Mouse (Mus musculus): ENCODE results near the gene Serf1. TPM values are rescaled to one million over a fixed set of nuclear protein-coding genes. Genes with fewer than 3 reads are reported as not detected.
A peak's percentile ranks its signal among the peaks of the same experiment; 100 is the strongest.
"Not testable (repeated sequence)": the region's sequence is repeated elsewhere in the genome, so short reads cannot be mapped to it uniquely, and the experiment has no call there.

Serf1 gene
- polyA plus RNA-seq (2017; shearing (Covaris generic)) = 1 to 10 TPM; 5.6 to 6.3 TPM

DNA sequence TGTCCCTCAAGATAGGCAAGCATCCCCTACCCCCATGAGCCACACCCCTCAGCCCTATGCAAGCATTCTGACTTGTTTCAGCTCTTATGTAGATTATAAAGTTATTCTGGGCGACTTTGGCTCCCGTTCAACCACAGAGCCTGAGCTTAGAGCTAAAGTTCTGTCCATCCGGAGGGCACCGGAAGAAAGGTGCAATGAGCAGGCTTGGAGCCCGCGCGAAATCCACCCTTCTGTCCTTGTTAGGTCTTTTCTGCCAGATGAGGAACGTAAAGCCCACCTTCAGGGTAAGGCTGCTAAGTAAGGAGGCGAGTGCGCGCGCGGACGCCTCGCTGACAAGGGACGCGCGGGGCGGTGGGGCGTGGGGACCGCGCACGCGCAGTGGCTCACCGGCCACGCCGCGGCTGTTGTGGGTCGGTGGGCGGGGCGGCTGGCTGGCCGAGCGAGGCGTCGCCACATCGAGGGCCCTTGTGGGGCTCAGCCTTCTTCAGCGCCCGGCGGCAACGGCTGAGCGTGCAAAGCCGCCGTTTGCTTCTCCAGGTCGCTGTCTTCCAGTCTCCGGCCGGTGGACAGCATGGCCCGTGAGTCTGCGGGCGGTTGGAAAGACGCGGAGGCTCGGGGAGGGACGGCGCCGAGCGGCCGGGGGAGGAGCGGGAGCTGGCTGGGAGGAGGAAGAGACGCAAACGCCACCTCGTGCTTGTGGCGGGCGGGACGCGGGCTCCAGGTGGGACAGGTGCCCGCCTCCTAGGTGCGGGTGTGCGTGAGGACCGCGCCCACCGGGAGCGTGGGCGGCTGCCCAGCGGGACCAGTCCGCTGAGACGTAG is at the start of gene Serf1:
Serf1 (plus strand) TSS at position 361 of the 821 bp plus-strand sequence.
- ATAC-seq = peak; percentile 30

DNA sequence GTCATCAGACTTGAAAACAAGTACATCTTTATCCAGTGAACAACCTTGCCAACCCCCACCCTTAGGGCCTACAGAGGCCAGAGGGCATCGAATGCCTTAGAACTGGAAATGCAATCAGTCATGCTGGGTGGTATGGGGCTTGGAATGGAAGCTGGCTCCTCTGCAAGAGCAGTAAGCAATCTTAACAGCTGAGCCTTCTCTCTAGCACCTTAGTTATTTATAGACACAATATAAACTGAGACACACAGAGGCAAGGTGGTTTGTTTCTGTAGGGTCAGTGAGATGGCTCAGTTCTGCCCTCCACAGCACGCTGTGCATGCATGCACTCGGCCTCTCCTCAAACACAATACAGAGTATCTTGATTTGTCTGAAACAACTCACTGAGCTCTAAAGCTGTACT is 43.9 kb upstream of the Serf1 start:
- ATAC-seq = no peak

DNA sequence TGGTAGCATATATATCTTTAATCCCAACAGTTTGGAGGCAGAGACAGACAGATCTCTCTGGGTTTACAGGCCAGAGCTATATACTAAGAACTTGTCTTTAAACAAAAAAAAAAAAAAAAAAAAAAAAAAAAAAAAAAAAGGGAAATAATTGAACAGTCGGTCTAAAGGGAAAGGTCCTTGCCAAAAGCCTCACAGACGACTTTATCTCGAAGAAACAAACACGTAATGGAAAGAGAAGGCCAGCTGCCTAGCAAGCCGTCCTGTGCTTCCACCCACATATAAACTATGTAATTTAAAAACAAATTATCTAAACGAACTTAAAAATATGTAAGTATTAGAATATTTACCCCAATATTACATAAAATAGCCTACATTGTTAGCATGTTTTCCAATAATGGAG is 40.0 kb upstream of the Serf1 start:
- ATAC-seq = no peak

DNA sequence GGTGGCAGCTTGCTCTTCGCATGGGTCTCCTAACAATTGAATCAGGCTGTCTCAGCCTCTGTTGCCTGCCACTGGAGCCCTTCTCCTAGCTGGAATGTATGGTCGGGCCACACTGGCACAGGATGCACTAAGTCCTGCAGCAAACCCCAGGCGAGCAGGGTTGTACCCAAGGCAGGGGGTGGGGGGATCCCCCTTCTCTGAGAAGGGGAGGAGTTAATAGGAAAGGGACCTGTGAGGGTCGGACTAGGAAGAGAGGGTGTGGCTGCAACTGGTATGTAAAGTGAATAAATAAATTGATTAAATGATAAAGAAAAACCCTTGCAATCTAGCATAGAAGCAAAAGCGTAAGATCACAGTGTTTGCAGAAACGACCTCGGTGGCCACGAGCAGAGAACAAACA is 36.3 kb upstream of the Serf1 start:
- peak; percentile 87 for ATAC-seq

- ATAC-seq = no peak
Measured at GRCm38 (mm10) chr13:100098808-100099207, 9.0 kb upstream of the Serf1 start.

DNA sequence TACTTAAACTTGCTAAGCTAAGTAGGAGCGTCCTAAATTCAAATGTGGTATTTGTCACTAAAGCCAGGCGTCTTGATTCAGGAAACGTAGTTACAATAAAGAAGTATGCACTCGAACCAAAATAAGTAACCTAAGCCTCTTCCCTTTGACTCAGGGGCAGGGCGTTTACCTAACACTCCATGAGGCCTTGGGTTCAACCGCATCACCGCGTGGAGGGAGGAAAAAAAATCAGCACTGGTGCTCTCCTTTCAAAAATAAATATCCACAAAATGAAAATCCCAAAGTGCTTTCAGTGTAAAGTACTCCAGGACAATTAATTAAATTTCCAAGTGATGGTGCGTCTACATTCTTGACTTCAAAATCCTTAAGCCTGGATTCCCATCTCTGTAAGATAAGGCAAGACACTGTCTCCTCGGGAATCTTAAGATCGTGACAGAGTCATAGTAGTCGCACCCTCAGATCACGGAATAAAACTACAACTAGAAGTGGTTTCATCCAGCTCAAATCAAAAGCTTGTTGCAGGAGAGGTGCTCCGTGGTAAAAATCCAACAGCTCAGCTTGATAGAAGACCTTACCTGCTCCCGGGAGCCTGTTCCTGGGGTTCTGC is 4.7 kb upstream of the Serf1 start:
- ATAC-seq = no peak

GRCm38 (mm10) chr13:100103748-100104254 is 4.0 kb upstream of the Serf1 start, which contains the start of gene Bdp1:
Gene Bdp1, minus strand, starts transcription at chr13:100104070.
- peak; percentile 84 for ATAC-seq

DNA sequence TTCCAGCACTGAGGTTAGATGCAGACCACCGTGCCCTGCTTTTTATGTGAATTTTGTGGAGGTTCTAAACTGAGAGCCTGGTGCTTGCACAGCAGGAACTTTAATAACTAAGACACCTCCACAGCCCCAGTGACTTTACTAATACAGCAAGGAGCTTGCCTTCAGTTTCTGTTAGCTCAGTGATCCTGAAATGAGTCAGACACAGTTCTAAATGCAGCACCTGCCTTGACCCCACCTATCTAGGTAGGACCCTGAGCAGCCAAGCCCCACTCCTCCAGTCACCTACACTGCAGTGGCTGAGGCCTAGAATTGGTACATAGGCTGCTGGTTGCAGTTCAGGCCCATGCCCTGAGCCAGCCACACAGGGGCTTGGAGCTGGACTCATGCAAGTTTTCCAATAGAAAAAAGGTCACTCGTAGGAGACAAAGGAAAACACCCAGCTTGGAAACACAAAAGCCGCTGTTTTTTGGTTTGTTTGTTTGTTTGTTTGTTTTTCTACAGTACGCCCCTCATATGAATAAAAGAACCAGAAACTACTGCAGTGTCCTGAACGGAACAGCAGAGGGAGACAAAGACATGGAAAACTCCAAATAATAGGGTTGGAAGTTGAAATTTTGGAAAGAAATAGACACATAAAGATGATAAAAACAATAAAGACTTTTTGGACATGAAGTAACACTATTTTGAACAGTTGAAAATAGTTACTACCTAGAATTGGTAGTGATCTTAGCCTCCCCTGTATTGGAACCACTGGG is 4.6 kb downstream of the Serf1 start:
- ATAC-seq = no peak

DNA sequence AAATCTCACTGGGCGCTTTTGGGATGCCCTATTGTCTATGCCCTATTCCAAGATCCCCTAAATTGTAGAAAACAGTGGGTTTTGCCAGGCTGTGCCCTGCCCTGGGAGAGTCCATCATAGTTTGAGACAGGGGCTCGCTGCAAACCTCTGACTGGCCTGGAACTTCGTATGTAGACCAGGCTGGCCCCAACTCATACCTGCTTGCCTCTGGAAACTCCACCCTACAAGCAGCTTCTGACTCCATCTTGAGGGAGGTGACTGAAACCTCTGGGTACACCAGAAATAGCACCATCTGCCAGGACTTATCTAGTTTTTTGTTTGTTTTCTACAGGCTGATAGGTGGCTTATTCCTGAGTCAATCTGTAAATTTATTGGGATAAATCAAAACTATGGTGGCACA is 16.2 kb downstream of the Serf1 start:
- ATAC-seq = no peak

DNA sequence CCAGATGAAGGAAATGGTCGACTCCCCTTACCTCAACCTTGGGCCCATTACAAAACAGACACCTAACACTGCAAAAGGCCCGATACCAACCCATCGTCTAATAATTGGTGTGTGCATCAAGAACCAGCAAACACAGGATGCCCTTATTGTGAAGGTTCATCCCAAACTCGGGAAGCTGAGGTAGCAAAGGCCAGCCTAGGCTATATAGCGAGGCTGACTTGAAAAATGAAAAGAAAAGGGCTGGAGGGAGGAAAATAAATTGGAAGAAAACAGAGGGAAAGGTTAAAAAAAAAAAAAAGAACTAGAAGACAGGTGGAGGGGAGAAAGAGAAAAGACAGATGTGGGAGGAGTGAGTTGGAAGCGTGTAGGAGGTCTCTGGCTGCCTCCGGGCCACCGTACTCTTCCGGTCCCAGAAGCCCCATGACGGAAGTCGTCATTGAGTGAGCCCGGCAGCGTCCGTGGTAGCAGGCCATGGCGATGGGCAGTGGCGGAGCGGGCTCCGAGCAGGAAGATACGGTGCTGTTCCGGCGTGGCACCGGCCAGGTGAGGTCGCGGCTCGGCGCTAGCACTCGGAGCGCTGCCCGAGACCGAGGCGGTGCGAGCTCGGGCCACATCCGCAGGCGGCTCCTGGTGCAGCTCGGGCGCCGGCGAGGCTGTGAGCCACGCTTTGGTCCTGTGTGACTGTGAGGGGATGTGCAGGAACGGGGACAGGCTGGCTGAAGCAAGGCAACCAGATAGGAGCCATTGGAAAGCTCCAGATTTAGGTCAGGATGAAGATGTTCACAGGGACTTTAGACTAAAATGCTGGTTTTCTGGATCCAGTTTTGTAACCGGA is 16.8 kb downstream of the Serf1 start, which contains the start of gene Smn1:
Smn1 (plus strand) TSS at position 430 of the 835 bp plus-strand sequence.
- ATAC-seq = peak; percentile 97

GRCm38 (mm10) chr13:100125258-100125643 is 17.4 kb downstream of the Serf1 start:
- ATAC-seq = peak; percentile 32

GRCm38 (mm10) chr13:100141646-100142314 is 34.0 kb downstream of the Serf1 start:
- ATAC-seq = no peak

GRCm38 (mm10) chr13:100152659-100153058 is 44.8 kb downstream of the Serf1 start:
- ATAC-seq = no peak

- ATAC-seq = no peak
Measured at GRCm38 (mm10) chr13:100156624-100157023, 48.8 kb downstream of the Serf1 start.

- not testable (repeated sequence) for ATAC-seq
Measured at GRCm38 (mm10) chr13:100161171-100161870, 53.5 kb downstream of the Serf1 start.

DNA sequence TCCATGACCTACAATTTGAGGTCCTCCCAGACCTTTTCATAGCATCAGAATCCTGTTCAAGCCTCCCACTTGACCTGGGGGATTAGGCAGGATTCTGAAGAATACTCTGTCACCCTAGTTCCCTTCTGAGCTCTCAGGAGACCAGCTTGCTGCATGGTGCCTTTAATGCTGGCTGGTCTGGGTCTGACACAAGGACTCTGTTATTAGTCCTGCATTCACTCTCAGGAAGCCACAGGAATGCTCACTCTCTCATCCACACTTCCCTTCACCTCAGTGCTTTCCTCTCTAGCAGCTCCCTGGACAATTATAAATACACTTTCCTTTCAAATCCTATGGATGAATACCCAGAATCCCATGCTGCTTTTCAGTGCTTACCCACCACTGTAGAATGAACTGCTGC is 54.7 kb downstream of the Serf1 start:
- not testable (repeated sequence) for ATAC-seq

Measured in CD4-positive, CD25-positive, alpha-beta regulatory T cell, adult 4 months (primary cell).